Mouse (Mus musculus) small intestine, adult 2 months (tissue): ENCODE measurements at regions not wholly inside any gene's neighbourhood (a gene's known extent, or its start where the extent isn't known, plus 50 kb on each side); places are given as distances from the start of the nearest gene placed in this dataset.
A peak's percentile ranks its signal among the peaks of the same experiment; 100 is the strongest.

ENCODE experiments used
- H3K27ac ChIP-seq: fragments of 200-500 bp; 2 replicates; pipeline ENCODE4 v1.5.1; 2012; ENCODE audit warnings: low read depth, low read length, control low read depth, inconsistent platforms; ENCODE audit not compliant: insufficient read depth
- H3K27me3 ChIP-seq: fragments of 200-500 bp; 2 replicates; pipeline ENCODE4 v1.6.1; 2012; ENCODE audit warnings: mild to moderate bottlenecking, moderate library complexity, low read length, inconsistent platforms; ENCODE audit not compliant: control insufficient read depth, insufficient read depth
- H3K36me3 ChIP-seq: fragments of 200-500 bp; 2 replicates; pipeline ENCODE4 v1.6.1; 2012; ENCODE audit warnings: mild to moderate bottlenecking, low read length, control low read depth, inconsistent platforms; ENCODE audit not compliant: control insufficient read depth, insufficient read depth
- H3K4me1 ChIP-seq: fragments of 200-500 bp; 2 replicates; pipeline ENCODE4 v1.6.1; 2012; ENCODE audit warnings: low read length, inconsistent platforms, mixed read lengths; ENCODE audit not compliant: control insufficient read depth, insufficient read depth, insufficient read length
- H3K4me3 ChIP-seq: fragments of 200-500 bp; 2 replicates; pipeline ENCODE4 v1.5.1; 2012; ENCODE audit warnings: low read depth, mild to moderate bottlenecking, control low read depth, inconsistent platforms, low read length, moderate library complexity
- CTCF ChIP-seq: fragments of 200-500 bp; IDR thresholded peaks from 2 replicates; pipeline ENCODE4 v1.5.1; 2012; ENCODE audit warnings: low read depth, mild to moderate bottlenecking, control low read depth, inconsistent platforms, low read length, moderate library complexity, mixed read lengths; ENCODE audit not compliant: insufficient replicate concordance, insufficient read length; ENCODE audit errors: extremely low read depth
- POLR2A ChIP-seq: fragments of 200-500 bp; IDR thresholded peaks from 2 replicates; pipeline ENCODE4 v1.6.1; 2012; ENCODE audit warnings: low read depth, mild to moderate bottlenecking, control low read depth, inconsistent platforms, low read length, moderate library complexity
- WGBS: fragments of 180-500 bp; shearing (Covaris S2); methylation state at CpG from one replicate; pipeline ENCODE4 v1.1.7; 2018; 5-methylcytosine and 5-hydroxymethylcytosine counted together

GRCm38 (mm10) chr12:107131841-107132240 is 356.6 kb upstream of the 3110018I06Rik start:
- Histone ChIP-seq H3K36me3 (no peaks in the 10 kb centered on the region), H3K4me1 (no peaks in the 10 kb centered on the region), H3K4me3 (no peak overlapping the region), H3K27me3 (no peaks in the 10 kb centered on the region), H3K27ac (no peak overlapping the region)
- TF ChIP-seq POLR2A = no peak
- no peak for TF ChIP-seq CTCF
- WGBS = 46% methylated on average over 6 of the region's 6 CpGs

GRCm38 (mm10) chr12:107132501-107132900 is 355.9 kb upstream of the 3110018I06Rik start:
- Histone ChIP-seq H3K27me3 (no peaks in the 10 kb centered on the region), H3K4me3 (no peak overlapping the region), H3K4me1 (no peaks in the 10 kb centered on the region), H3K27ac (no peak overlapping the region), H3K36me3 (no peaks in the 10 kb centered on the region)
- no peak for TF ChIP-seq POLR2A
- TF ChIP-seq CTCF = no peak
- 31% methylated on average over 3 of the region's 3 CpGs for WGBS

DNA sequence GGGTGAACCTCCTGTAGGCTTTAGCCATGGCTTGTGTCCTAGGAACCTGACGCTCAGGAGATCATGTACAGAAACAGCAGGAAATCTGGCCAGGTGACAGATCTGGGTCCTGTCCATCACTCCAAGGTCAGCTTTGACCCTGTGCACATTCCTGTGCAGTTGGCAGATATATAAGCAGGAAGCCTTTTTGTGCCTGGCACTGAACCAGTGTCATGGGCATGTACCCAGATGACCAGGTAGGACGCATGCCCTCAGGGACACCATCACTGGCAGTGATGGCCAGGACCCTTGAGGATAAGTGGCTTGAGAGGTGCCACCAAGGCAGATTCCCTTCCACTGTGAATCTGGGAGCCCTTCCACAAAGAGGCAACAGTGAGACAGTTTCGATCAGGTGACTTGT is 354.1 kb upstream of the 3110018I06Rik start:
- no peak overlapping the region for H3K27ac ChIP-seq
- H3K27me3 ChIP-seq = no peaks in the 10 kb centered on the region
- H3K4me1 ChIP-seq = no peaks in the 10 kb centered on the region
- no peak overlapping the region for H3K4me3 ChIP-seq
- H3K36me3 ChIP-seq = no peaks in the 10 kb centered on the region
- 79% methylated on average over 3 of the region's 3 CpGs for WGBS
- TF ChIP-seq CTCF (no peak), POLR2A (no peak)

DNA sequence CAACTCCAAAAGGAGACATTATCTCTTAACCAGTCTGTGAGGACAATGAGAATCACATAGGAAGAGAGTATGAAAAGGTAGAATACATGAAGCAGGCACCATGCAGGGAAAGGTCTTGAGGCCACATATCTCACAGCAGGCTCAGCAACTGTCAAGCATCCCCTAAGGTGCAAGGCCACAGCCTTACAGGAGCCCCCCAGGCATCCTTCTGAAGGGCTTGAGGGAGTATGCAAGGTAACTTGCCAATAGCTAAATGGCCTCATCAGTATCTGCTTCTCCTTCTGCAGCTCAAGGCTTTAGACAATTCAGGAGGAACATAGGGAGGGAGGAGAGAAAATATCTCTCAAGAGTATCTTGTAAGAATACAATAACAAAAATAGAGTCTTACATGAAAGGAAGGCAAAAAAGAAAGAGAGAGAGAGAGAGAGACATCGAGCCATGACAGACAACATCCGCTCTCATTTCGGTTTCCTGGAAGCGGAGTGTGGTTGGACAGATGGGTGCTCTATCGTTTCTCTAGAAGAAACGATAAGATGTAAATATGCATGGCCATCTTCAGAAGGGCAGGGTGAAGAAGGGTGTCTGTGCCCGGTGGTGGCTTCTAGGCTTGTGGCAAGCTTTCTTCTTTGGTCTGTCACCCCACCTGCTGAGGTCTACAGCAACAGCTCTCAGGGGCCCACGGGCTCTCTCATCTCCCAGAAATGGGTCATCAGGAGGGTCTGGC is 349.6 kb upstream of the 3110018I06Rik start:
- Histone ChIP-seq H3K4me1 (no peaks in the 10 kb centered on the region), H3K27ac (peak overlapping the region; percentile 66), H3K27me3 (no peaks in the 10 kb centered on the region), H3K36me3 (no peaks in the 10 kb centered on the region), H3K4me3 (no peak overlapping the region)
- no peak for TF ChIP-seq CTCF
- WGBS = 91% methylated on average over 8 of the region's 8 CpGs

GRCm38 (mm10) chr12:107140957-107141595 is 347.4 kb upstream of the 3110018I06Rik start:
- no peak overlapping the region for H3K27ac ChIP-seq

DNA sequence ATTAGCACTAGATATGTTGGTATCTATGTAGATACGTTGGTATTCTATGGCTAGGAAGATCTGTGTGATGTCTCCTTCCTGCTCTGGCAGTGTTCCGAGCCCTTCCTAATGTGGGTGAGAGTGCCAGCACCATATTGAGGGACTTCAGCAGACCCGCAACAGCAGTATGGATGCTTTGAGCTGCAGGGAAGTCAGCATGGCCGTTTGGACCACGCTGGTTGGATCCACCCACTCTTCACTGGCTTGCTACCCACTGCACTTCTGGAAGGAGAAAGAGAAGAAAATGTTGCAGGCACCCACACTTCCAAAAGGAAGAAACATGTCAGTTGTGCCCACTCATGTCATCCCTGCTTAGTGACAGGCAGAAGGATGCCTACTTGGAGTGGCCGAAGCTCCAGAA is 346.2 kb upstream of the 3110018I06Rik start:
- TF ChIP-seq POLR2A (no peak), CTCF (no peak)
- Histone ChIP-seq H3K27ac (no peak overlapping the region), H3K4me3 (no peak overlapping the region), H3K36me3 (no peaks in the 10 kb centered on the region), H3K4me1 (no peaks in the 10 kb centered on the region), H3K27me3 (no peaks in the 10 kb centered on the region)
- WGBS = 76% methylated on average over 6 of the region's 6 CpGs

More at GRCm38 (mm10) chr12:107140957-107141595, 347.4 kb upstream of the 3110018I06Rik start:
- Histone ChIP-seq H3K27me3 (no peaks in the 10 kb centered on the region), H3K4me1 (no peaks in the 10 kb centered on the region), H3K36me3 (no peaks in the 10 kb centered on the region), H3K4me3 (no peak overlapping the region)
- WGBS = 69% methylated on average over 9 of the region's 9 CpGs
- TF ChIP-seq POLR2A = no peak
- TF ChIP-seq CTCF = no peak

- 61% methylated on average over 5 of the region's 5 CpGs for WGBS
- Histone ChIP-seq H3K27ac (0 out of 2 replicates have a peak overlapping the region, but pooled peaks have one; percentile 8), H3K4me1 (no peaks in the 10 kb centered on the region)
These were observed 341.8 kb upstream of the 3110018I06Rik start for GRCm38 (mm10) chr12:107146608-107147121.

More at GRCm38 (mm10) chr12:107146608-107147121, 341.8 kb upstream of the 3110018I06Rik start:
- Histone ChIP-seq H3K4me3 (no peak overlapping the region), H3K27me3 (no peaks in the 10 kb centered on the region), H3K36me3 (no peaks in the 10 kb centered on the region)
- no peak for TF ChIP-seq CTCF
- no peak for TF ChIP-seq POLR2A
